Mouse (Mus musculus) granulocyte monocyte progenitor cell, adult 5-6 weeks (primary cell): ENCODE data around the gene 4930469K13Rik. TPM values are rescaled to one million over a fixed set of nuclear protein-coding genes. Genes with fewer than 3 reads are reported as not detected.
A peak's percentile ranks its signal among the peaks of the same experiment; 100 is the strongest.

Source experiments
- ATAC-seq: replicated peaks from 2 replicates; pipeline ENCODE4 v1.8.0; 2016; ENCODE audit warnings: mild to moderate bottlenecking, moderate TSS enrichment, inconsistent platforms; ENCODE audit not compliant: poor library complexity, severe bottlenecking
- total RNA-seq, 2 experiments: library from RNA; stranded (forward) in 1 of 2; stranded (reverse) in 1 of 2; fragments of 200-712, 200-1000 nt in 1 of 2; fragments of >200 nt in 1 of 2; fragmentation: Nextera tagmentation in 1 of 2; gene quantifications; 2 replicates each; pipeline ENCODE4 v1.2.3; 2014 to 2017

Gene 4930469K13Rik
- total RNA-seq, 2 experiments from 2014 or later, result not detected

GRCm38 (mm10) chr11:34046767-34047541 is 51.4 kb downstream of the 4930469K13Rik start, which contains the start of gene Lcp2:
Lcp2 (plus strand) TSS chr11:34046920.
- peak; percentile 62 for ATAC-seq

- no peak for ATAC-seq
Observed at GRCm38 (mm10) chr11:34042808-34043207, 55.5 kb downstream of the 4930469K13Rik start.

- ATAC-seq, result no peak
Observed at GRCm38 (mm10) chr11:34040061-34040460, 58.3 kb downstream of the 4930469K13Rik start.

GRCm38 (mm10) chr11:34035909-34036658 is 62.3 kb downstream of the 4930469K13Rik start:
- ATAC-seq, result peak; percentile 59

- no peak for ATAC-seq
Observed at GRCm38 (mm10) chr11:34034794-34035193, 63.6 kb downstream of the 4930469K13Rik start.

GRCm38 (mm10) chr11:34034008-34034505 is 64.3 kb downstream of the 4930469K13Rik start:
- ATAC-seq, result peak; percentile 54

GRCm38 (mm10) chr11:34031015-34031805 is 67.1 kb downstream of the 4930469K13Rik start:
- ATAC-seq, result peak; percentile 74

- ATAC-seq, result no peak
Observed at GRCm38 (mm10) chr11:34029658-34030057, 68.7 kb downstream of the 4930469K13Rik start.

GRCm38 (mm10) chr11:34025091-34025490 is 73.3 kb downstream of the 4930469K13Rik start:
- ATAC-seq, result peak; percentile 90

GRCm38 (mm10) chr11:34012007-34012652 is 86.2 kb downstream of the 4930469K13Rik start:
- peak; percentile 15 for ATAC-seq

GRCm38 (mm10) chr11:34010859-34011172 is 87.5 kb downstream of the 4930469K13Rik start:
- ATAC-seq, result peak; percentile 57

GRCm38 (mm10) chr11:34010133-34010858 is 88.1 kb downstream of the 4930469K13Rik start:
- ATAC-seq, result peak; percentile 67

- peak; percentile 70 for ATAC-seq
Observed at GRCm38 (mm10) chr11:34009316-34010087, 88.9 kb downstream of the 4930469K13Rik start.

- ATAC-seq, result peak; percentile 17
Observed at GRCm38 (mm10) chr11:34008702-34009101, 89.7 kb downstream of the 4930469K13Rik start.

- ATAC-seq, result peak; percentile 26
Observed at GRCm38 (mm10) chr11:34008214-34008613, 90.1 kb downstream of the 4930469K13Rik start.

- no peak for ATAC-seq
Observed at GRCm38 (mm10) chr11:34007616-34008015, 90.7 kb downstream of the 4930469K13Rik start.

- no peak for ATAC-seq
Observed at GRCm38 (mm10) chr11:34002593-34002965, 95.8 kb downstream of the 4930469K13Rik start.

- ATAC-seq, result peak; percentile 76
Observed at GRCm38 (mm10) chr11:34001938-34002592, 96.3 kb downstream of the 4930469K13Rik start.
